Comparison of ENCODE assay signal across 24 mouse cellular contexts in the genomic region with DNA sequence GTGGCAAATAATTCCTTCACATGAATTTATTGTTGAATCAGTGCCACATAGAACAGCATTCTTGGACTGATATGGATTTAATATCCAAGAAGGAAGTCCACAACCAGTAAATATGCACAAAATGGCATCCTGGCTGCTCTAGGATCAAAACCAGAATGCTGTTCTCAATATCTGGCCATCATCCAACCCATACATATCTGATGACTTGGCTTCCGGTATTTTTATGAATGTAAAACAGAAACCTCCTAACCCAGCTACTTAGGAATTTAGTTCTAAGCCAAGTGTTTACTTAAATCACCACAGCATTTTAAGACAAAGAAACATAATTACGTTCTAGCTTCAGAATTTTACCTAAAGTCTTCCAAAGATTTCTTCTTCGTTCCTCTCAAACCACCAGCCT. TPM values are rescaled to one million over a fixed set of nuclear protein-coding genes. Genes with fewer than 3 reads are reported as not detected.
DNase-seq lines count a peak whose midpoint lies in the region; ATAC-seq and TF ChIP-seq lines count a peak whose summit lies in the region.
"Had no signal": no experiment of that assay in that cellular context is flagged by ENCODE, and none has a peak within 500 bp of the region (broad histone marks: within the 10 kb centered on the region; RNA-seq: fewer than 3 reads in every experiment).

No protein-coding gene starts in this region.

- no peaks in the 10 kb centered on the region for H3K9me3 ChIP-seq in embryonic facial prominence, embryonic 14.5 days (ENCODE audit: control insufficient read depth, low read length)
- H3K9me3 ChIP-seq in embryonic facial prominence, embryonic 10.5 days = no peaks in the 10 kb centered on the region
- no peaks in the 10 kb centered on the region for H3K9me3 ChIP-seq in lung, embryonic 14.5 days (ENCODE audit: low read depth, low read length)
- no peaks in the 10 kb centered on the region for H3K9me3 ChIP-seq in lung, postnatal 0 days (ENCODE audit: low read length)
- H3K9me3 ChIP-seq: embryonic facial prominence, embryonic 12.5 days; embryonic facial prominence, embryonic 15.5 days; forebrain, embryonic 13.5 days; forebrain, embryonic 15.5 days had no signal

- no peaks in the 10 kb centered on the region for H3K27me3 ChIP-seq in embryonic facial prominence, embryonic 14.5 days (replicated peaks; ENCODE audit: control insufficient read depth, insufficient read depth, low read length)
- no peaks in the 10 kb centered on the region for H3K27me3 ChIP-seq in embryonic facial prominence, embryonic 10.5 days (replicated peaks; ENCODE audit: low read depth, poor library complexity, severe bottlenecking)
- H3K27me3 ChIP-seq in lung, embryonic 14.5 days (ENCODE audit: insufficient read depth, low read length) = no peaks in the 10 kb centered on the region
- H3K27me3 ChIP-seq in lung, postnatal 0 days (replicated peaks; ENCODE audit: insufficient read depth, low read length) = no peaks in the 10 kb centered on the region
- H3K27me3 ChIP-seq in Patski = no peaks in the 10 kb centered on the region
- no peaks in the 10 kb centered on the region for H3K27me3 ChIP-seq in myocyte (ENCODE audit: control insufficient read depth, insufficient read depth, insufficient read length)
- H3K27me3 ChIP-seq in thymus, adult 2 months (ENCODE audit: control insufficient read depth, insufficient read depth, low read length) = no peaks in the 10 kb centered on the region
- H3K27me3 ChIP-seq: embryonic facial prominence, embryonic 12.5 days; embryonic facial prominence, embryonic 15.5 days; forebrain, embryonic 13.5 days; forebrain, embryonic 15.5 days had no signal

- H3K9ac ChIP-seq in embryonic facial prominence, embryonic 14.5 days (ENCODE audit: low read depth, low read length) = no peak overlapping the region
- H3K9ac ChIP-seq in lung, embryonic 14.5 days = no peak overlapping the region
- H3K9ac ChIP-seq in lung, postnatal 0 days (replicated peaks; ENCODE audit: low read depth) = no peak overlapping the region
- H3K9ac ChIP-seq: embryonic facial prominence, embryonic 12.5 days; embryonic facial prominence, embryonic 15.5 days; forebrain, embryonic 13.5 days; forebrain, embryonic 15.5 days; forebrain, postnatal 0 days had no signal

- 49% methylated on average over 3 of the region's 3 CpGs for WGBS in embryonic facial prominence, embryonic 14.5 days
- 89% methylated on average over 3 of the region's 3 CpGs for WGBS in embryonic facial prominence, embryonic 10.5 days
- 60% methylated on average over 3 of the region's 3 CpGs for WGBS in lung, embryonic 14.5 days
- WGBS in lung, postnatal 0 days = 43% methylated on average over 3 of the region's 3 CpGs
- WGBS in thymus, adult 2 months = 89% methylated on average over 3 of the region's 3 CpGs

- POLR2A ChIA-PET in Patski (lab: Charles Lee) = no interaction called here

- DNase-seq in embryonic facial prominence, embryonic 14.5 days (ENCODE audit: low spot score) = peak; percentile 58
- no peak for DNase-seq in embryonic facial prominence, embryonic 10.5 days (ENCODE audit: low spot score)
- DNase-seq in lung, embryonic 14.5 days = peak; percentile 3
- DNase-seq in lung, postnatal 0 days (ENCODE audit: low spot score) = no peak
- DNase-seq in Patski (ENCODE audit: low read depth, low spot score) = peak; percentile 28
- DNase-seq in thymus, adult 2 months = no peak
- no peak for DNase-seq in spleen, postnatal 14 days (ENCODE audit: low spot score in 2 of 2)
- DNase-seq: adrenal gland, adult 2 months; adrenal gland, postnatal 10 days; adrenal gland, postnatal 25 days; cerebellum, adult 11 months; cerebellum, adult 18-20 months; cerebellum, adult 8-10 months; cerebellum, adult 9-11 months; cerebellum, postnatal 36 days; embryo, embryonic 11 days; forebrain, postnatal 0 days had no signal

- H3K79me2 ChIP-seq in myocyte (ENCODE audit: control insufficient read depth, insufficient read depth) = no peaks in the 10 kb centered on the region

- TF ChIP-seq POLR2A in myocyte (IDR thresholded peaks at IDR 0.05; ENCODE audit: insufficient read length, low read depth) = no peak
- no peak for TF ChIP-seq POLR2A in thymus, adult 2 months (IDR thresholded peaks at IDR 0.05; ENCODE audit: control insufficient read depth, extremely low read depth, insufficient read depth, low read length, poor library complexity)

- CTCF ChIA-PET in Patski (lab: Charles Lee) = interaction anchor here (1.1 to 1.9 kb wide), 3 partner anchors 17 to 28 kb away, joined by 3 to 11 read pairs (median 3); no protein-coding TSS in a partner anchor

- H3K4me1 ChIP-seq in embryonic facial prominence, embryonic 14.5 days (ENCODE audit: control insufficient read depth, insufficient read depth, low read length) = 0 out of 2 replicates have a peak, but pooled peaks cover 12% of the 10 kb centered on the region
- peaks cover 18% of the 10 kb centered on the region for H3K4me1 ChIP-seq in embryonic facial prominence, embryonic 10.5 days
- no peaks in the 10 kb centered on the region for H3K4me1 ChIP-seq in lung, embryonic 14.5 days (ENCODE audit: insufficient read depth)
- H3K4me1 ChIP-seq in lung, postnatal 0 days (ENCODE audit: insufficient read depth, low read depth, low read length) = no peaks in the 10 kb centered on the region
- H3K4me1 ChIP-seq in thymus, adult 2 months (replicated peaks; ENCODE audit: control insufficient read depth, insufficient read depth, low read length) = no peaks in the 10 kb centered on the region

- TF ChIP-seq CTCF in lung, embryonic 14.5 days (IDR thresholded peaks at IDR 0.05; ENCODE audit: low read depth) = no peak
- no peak for TF ChIP-seq CTCF in lung, postnatal 0 days (IDR thresholded peaks at IDR 0.05)
- no peak for TF ChIP-seq CTCF in Patski (IDR thresholded peaks at IDR 0.05)
- no peak for TF ChIP-seq CTCF in thymus, adult 2 months (IDR thresholded peaks at IDR 0.05; ENCODE audit: borderline replicate concordance, control insufficient read depth, extremely low read depth, insufficient read depth, low read length, poor library complexity)

- H3K4me3 ChIP-seq in embryonic facial prominence, embryonic 14.5 days (ENCODE audit: low read depth, low read length) = no peak overlapping the region
- no peak overlapping the region for H3K4me3 ChIP-seq in embryonic facial prominence, embryonic 10.5 days
- no peak overlapping the region for H3K4me3 ChIP-seq in lung, embryonic 14.5 days (ENCODE audit: low read depth, low read length)
- no peak overlapping the region for H3K4me3 ChIP-seq in lung, postnatal 0 days (ENCODE audit: low read depth, low read length)
- H3K4me3 ChIP-seq in myocyte = no peak overlapping the region
- H3K4me3 ChIP-seq in thymus, adult 2 months (ENCODE audit: control insufficient read depth, insufficient read depth, low read length) = no peak overlapping the region
- H3K4me3 ChIP-seq: embryonic facial prominence, embryonic 12.5 days; embryonic facial prominence, embryonic 15.5 days; forebrain, embryonic 13.5 days; forebrain, embryonic 15.5 days had no signal

- no peak for ATAC-seq in embryonic facial prominence, embryonic 14.5 days (ENCODE audit: low read depth)
- ATAC-seq in lung, embryonic 14.5 days (ENCODE audit: insufficient read depth) = no peak
- no peak for ATAC-seq in lung, postnatal 0 days
- peak; percentile 18 for ATAC-seq in Patski
- ATAC-seq: forebrain, embryonic 13.5 days; forebrain, embryonic 15.5 days; forebrain, postnatal 0 days had no signal

- no peak overlapping the region for H3ac ChIP-seq in myocyte (ENCODE audit: control insufficient read depth, insufficient read length)

- TF ChIP-seq EP300 in lung, postnatal 0 days (IDR thresholded peaks at IDR 0.05) = no peak

- H3K27ac ChIP-seq in embryonic facial prominence, embryonic 14.5 days (replicated peaks; ENCODE audit: low read depth, low read length) = no peak overlapping the region
- no peak overlapping the region for H3K27ac ChIP-seq in embryonic facial prominence, embryonic 10.5 days (replicated peaks)
- H3K27ac ChIP-seq in lung, embryonic 14.5 days (ENCODE audit: low read depth) = no peak overlapping the region
- no peak overlapping the region for H3K27ac ChIP-seq in lung, postnatal 0 days (ENCODE audit: low read length)
- no peak overlapping the region for H3K27ac ChIP-seq in thymus, adult 2 months (ENCODE audit: control insufficient read depth, insufficient read depth, low read length)
- H3K27ac ChIP-seq: embryonic facial prominence, embryonic 15.5 days; forebrain, embryonic 13.5 days; forebrain, embryonic 15.5 days had no signal

- H3K36me3 ChIP-seq in embryonic facial prominence, embryonic 14.5 days (ENCODE audit: control insufficient read depth, insufficient read depth, low read length) = no peaks in the 10 kb centered on the region
- no peaks in the 10 kb centered on the region for H3K36me3 ChIP-seq in embryonic facial prominence, embryonic 10.5 days (replicated peaks)
- H3K36me3 ChIP-seq in lung, embryonic 14.5 days (ENCODE audit: insufficient read depth) = no peaks in the 10 kb centered on the region
- no peaks in the 10 kb centered on the region for H3K36me3 ChIP-seq in lung, postnatal 0 days (ENCODE audit: insufficient read depth, low read length)
- H3K36me3 ChIP-seq in myocyte (ENCODE audit: control insufficient read depth, insufficient read depth) = no peaks in the 10 kb centered on the region
- no peaks in the 10 kb centered on the region for H3K36me3 ChIP-seq in thymus, adult 2 months (ENCODE audit: control insufficient read depth, insufficient read depth, low read length)
- H3K36me3 ChIP-seq: embryonic facial prominence, embryonic 12.5 days; embryonic facial prominence, embryonic 15.5 days; forebrain, embryonic 15.5 days had no signal

- in situ Hi-C loops in Patski (cut with MboI; ENCODE audit: low pct_unique_long_range_greater_than_20kb) = loop anchor here (5.0 kb wide), 2 partner anchors 98 to 263 kb away; partner anchors contain the start of gene Ptchd4

- H3K4me2 ChIP-seq in embryonic facial prominence, embryonic 14.5 days (ENCODE audit: low read depth, low read length) = no peak overlapping the region
- no peak overlapping the region for H3K4me2 ChIP-seq in lung, embryonic 14.5 days
- H3K4me2 ChIP-seq in lung, postnatal 0 days (replicated peaks; ENCODE audit: low read depth, low read length) = no peak overlapping the region
- peak overlapping the region; percentile 44 for H3K4me2 ChIP-seq in myocyte (ENCODE audit: low read depth)
- H3K4me2 ChIP-seq: embryonic facial prominence, embryonic 12.5 days; embryonic facial prominence, embryonic 15.5 days; forebrain, embryonic 13.5 days; forebrain, embryonic 15.5 days had no signal

TF ChIP-seq in myocyte, 11 proteins besides CTCF, POLR2A, EP300 and RAD21 (continues in another document):
- no peak for TF ChIP-seq POLR2AphosphoS2 (IDR thresholded peaks at IDR 0.05; ENCODE audit: insufficient read length, low read depth)
- no peak for TF ChIP-seq USF1 (IDR thresholded peaks at IDR 0.05; ENCODE audit: low read depth)

RNA-seq across cellular contexts. Expression of gene Opn5, which starts 31.0 kb away (rescaled TPM):
- polyA plus RNA-seq in embryonic facial prominence, embryonic 14.5 days (2014; fragmentation: Nextera tagmentation; extraction: Ambion mirVana) = not detected in 2 replicates
- not detected in 2 replicates for polyA plus RNA-seq in embryonic facial prominence, embryonic 10.5 days (2016; fragmentation: Nextera tagmentation; extraction: Ambion mirVana)
- not detected in 2 replicates for polyA plus RNA-seq in lung, embryonic 14.5 days (2014; fragmentation: Nextera tagmentation; extraction: Ambion mirVana)
- polyA plus RNA-seq in lung, postnatal 0 days (2015; fragmentation: Nextera tagmentation; extraction: Ambion mirVana) = not detected in 2 replicates
- 0.46 TPM for polyA plus RNA-seq in Patski (2021)
- polyA plus RNA-seq in myocyte (2012; fragmentation: generic; extraction: Trizol) = not detected
- 0.06 TPM in 1 of 2 replicates, not detected in the other for polyA plus RNA-seq in thymus, adult 2 months (2012; rRNA removed)
- polyA plus RNA-seq: adrenal gland, adult 2 months; C2C12; embryonic facial prominence, embryonic 12.5 days; embryonic facial prominence, embryonic 15.5 days; forebrain, embryonic 11.5 days; forebrain, embryonic 15.5 days had no signal

Comparison
In these comparisons a context has a peak if more than half of its experiments do, and no peak if none do; other contexts are left out.
1. DNase-seq: peak in embryonic facial prominence, embryonic 14.5 days (single experiment), lung, embryonic 14.5 days (single experiment) and Patski (single experiment); none in embryonic facial prominence, embryonic 10.5 days (single experiment), lung, postnatal 0 days (single experiment), thymus, adult 2 months (single experiment) and spleen, postnatal 14 days (0 of 2).